Mouse (Mus musculus): ENCODE measurements around the gene Atp6v0e2. TPM values are rescaled to one million over a fixed set of nuclear protein-coding genes. Genes with fewer than 3 reads are reported as not detected.

The Atp6v0e2 gene
- polyA plus RNA-seq, 1 experiment, result 35.5 TPM

- no peak for TF ChIP-seq CTCF (IDR thresholded peaks at IDR 0.05; ENCODE audit: insufficient read depth, low read length)
- no peak for TF ChIP-seq POLR2A (IDR thresholded peaks at IDR 0.05; ENCODE audit: borderline replicate concordance, extremely low read depth, low read depth, low read length)
- no peak overlapping the region for H3K4me3 ChIP-seq (replicated peaks; ENCODE audit: extremely low read depth, low read depth, low read length)
- 81% methylated on average over 6 of the region's 6 CpGs for WGBS
- DNase-seq, result no peak
- peaks cover 2% of the 10 kb centered on the region; the same call in 1 of the 2 replicates for H3K4me1 ChIP-seq (ENCODE audit: control insufficient read depth, insufficient read depth, low read length)
These were observed 10.9 kb downstream of the Atp6v0e2 start for GRCm38 (mm10) chr6:48548314-48548713.

- 70% methylated on average over 4 of the region's 4 CpGs for WGBS
- TF ChIP-seq CTCF (IDR thresholded peaks at IDR 0.05; ENCODE audit: insufficient read depth, low read length), result no peak
- no peak for TF ChIP-seq POLR2A (IDR thresholded peaks at IDR 0.05; ENCODE audit: borderline replicate concordance, extremely low read depth, low read depth, low read length)
- no peak overlapping the region for H3K4me3 ChIP-seq (replicated peaks; ENCODE audit: extremely low read depth, low read depth, low read length)
- DNase-seq, result no peak
- peaks cover 4% of the 10 kb centered on the region; the same call in 1 of the 2 replicates for H3K4me1 ChIP-seq (ENCODE audit: control insufficient read depth, insufficient read depth, low read length)
These were observed 15.5 kb downstream of the Atp6v0e2 start for GRCm38 (mm10) chr6:48552918-48553317.

DNA sequence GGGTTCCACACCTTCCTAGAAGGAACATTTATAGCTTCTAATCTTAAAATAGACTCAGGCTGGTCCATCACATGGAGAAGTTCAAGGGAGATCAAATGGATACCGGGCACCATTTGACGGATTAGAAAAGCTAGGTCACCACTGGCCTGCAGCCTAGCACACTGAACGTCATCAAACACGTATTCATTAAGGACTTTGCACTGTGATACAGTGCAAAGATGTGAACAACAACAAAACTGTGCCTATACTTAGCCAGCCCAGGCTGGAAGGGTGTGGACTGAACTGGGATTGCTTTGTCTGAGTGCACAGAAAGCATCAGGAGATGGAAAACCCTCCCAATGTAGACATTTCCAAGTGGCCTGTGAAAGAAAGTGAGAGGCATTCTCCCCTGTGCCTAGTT is 16.4 kb downstream of the Atp6v0e2 start:
- TF ChIP-seq CTCF (IDR thresholded peaks at IDR 0.05; ENCODE audit: insufficient read depth, low read length) (no peak), POLR2A (IDR thresholded peaks at IDR 0.05; ENCODE audit: borderline replicate concordance, extremely low read depth, low read depth, low read length) (no peak)
- no peak for DNase-seq
- WGBS, result 72% methylated on average over 4 of the region's 4 CpGs
- no peak overlapping the region for H3K4me3 ChIP-seq (replicated peaks; ENCODE audit: extremely low read depth, low read depth, low read length)
- peaks cover 4% of the 10 kb centered on the region; the same call in 1 of the 2 replicates for H3K4me1 ChIP-seq (ENCODE audit: control insufficient read depth, insufficient read depth, low read length)

DNA sequence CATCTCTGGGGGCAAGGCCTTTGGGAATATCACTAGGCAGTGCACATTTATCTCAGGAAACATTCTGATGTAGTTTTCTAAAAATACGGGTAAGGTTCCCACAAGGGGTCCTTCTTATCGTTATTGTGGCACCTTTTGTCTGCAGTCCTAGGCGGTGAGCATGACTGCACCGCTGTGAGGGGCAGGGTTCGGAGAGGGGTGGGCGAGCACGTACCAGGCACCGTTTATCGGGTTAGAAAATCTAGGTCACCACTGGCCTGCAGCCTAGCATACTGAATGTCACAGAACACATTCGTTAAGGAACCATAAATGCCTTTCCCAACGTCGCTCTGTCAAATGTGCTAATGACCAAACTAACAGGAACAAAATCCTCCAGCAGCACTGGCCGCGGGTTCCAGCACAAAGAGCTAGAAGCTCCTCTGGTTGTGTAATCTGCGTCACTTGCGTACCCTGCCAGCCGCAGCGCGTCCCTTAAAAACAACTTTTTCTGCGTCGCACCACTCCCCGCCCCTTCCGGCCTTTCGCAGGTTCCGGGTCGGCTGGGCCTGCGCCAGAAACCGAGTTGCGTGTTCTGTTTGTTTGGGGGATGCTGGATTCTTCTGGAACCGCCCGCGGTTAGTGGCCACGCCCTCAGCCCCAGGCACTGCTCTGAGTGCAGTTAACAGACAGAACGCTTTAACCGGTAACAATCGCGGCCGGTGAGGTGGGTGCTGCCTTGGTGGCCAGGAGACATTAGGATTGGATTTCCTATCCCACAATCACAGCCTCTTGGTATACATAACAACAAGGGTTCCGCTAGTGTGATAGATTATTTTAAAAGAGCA is 17.1 kb downstream of the Atp6v0e2 start, which contains the start of gene Lrrc61:
Lrrc61 (plus strand) TSS at position 517 of the 824 bp plus-strand sequence.
- TF ChIP-seq POLR2A (IDR thresholded peaks at IDR 0.05; ENCODE audit: borderline replicate concordance, extremely low read depth, low read depth, low read length) (peak; percentile 85), CTCF (IDR thresholded peaks at IDR 0.05; ENCODE audit: insufficient read depth, low read length) (no peak)
- 1% methylated on average over 39 of the region's 39 CpGs for WGBS
- H3K4me3 ChIP-seq (replicated peaks; ENCODE audit: extremely low read depth, low read depth, low read length), result peak within 1 kb of the TSS; percentile 64
- peaks cover 4% of the 10 kb centered on the region; the same call in 1 of the 2 replicates for H3K4me1 ChIP-seq (ENCODE audit: control insufficient read depth, insufficient read depth, low read length)
- DNase-seq, result peak; percentile 98

DNA sequence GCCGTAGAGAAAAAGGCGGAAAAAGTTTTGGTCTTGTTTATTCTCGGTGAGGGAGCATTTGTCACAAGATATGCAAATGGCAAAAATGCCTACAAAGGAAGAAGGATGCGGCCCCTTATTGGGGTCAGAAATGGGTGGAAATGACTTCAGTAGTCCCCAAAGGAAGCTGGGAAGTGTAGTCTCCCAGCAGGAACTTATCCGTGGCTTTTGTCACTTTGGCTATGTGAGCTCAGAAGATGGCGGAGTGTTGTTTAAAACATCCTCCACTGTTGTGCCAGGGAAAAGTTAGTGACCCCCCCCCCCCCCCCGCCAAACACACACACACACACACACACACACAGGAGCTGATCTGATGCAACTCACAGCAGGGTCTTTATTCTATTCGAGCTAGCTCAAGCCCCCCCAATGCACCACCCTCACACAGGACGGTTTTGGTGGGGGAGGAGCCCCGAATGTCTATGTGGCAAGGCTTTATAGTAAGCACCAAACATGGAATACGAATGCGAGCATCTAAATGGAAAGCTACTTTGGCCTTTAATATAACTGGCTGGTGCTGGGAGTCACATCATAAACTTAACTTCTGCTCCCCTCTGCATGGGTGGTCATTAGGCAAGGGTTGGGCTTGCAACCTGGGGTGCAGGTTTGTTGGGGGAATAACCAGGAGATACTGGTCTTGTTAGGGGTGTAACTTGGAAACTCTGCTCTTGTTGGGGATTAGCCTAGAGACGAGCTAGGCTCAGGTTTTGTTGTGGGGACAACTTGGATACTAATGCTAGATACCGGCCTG is 17.9 kb downstream of the Atp6v0e2 start:
- TF ChIP-seq CTCF (IDR thresholded peaks at IDR 0.05; ENCODE audit: insufficient read depth, low read length), result no peak
- peak; percentile 34; the same call in 1 of the 2 replicates for TF ChIP-seq POLR2A (IDR thresholded peaks at IDR 0.05; ENCODE audit: borderline replicate concordance, extremely low read depth, low read depth, low read length)
- peak overlapping the region; percentile 61 for H3K4me3 ChIP-seq (replicated peaks; ENCODE audit: extremely low read depth, low read depth, low read length)
- H3K4me1 ChIP-seq (ENCODE audit: control insufficient read depth, insufficient read depth, low read length), result peaks cover 4% of the 10 kb centered on the region; the same call in 1 of the 2 replicates
- no peak for DNase-seq
- WGBS, result 21% methylated on average over 14 of the region's 14 CpGs

- H3K4me3 ChIP-seq (replicated peaks; ENCODE audit: extremely low read depth, low read depth, low read length), result no peak overlapping the region
- no peak for DNase-seq
- TF ChIP-seq POLR2A (IDR thresholded peaks at IDR 0.05; ENCODE audit: borderline replicate concordance, extremely low read depth, low read depth, low read length) (no peak), CTCF (IDR thresholded peaks at IDR 0.05; ENCODE audit: insufficient read depth, low read length) (no peak)
- 89% methylated on average over 3 of the region's 3 CpGs for WGBS
- H3K4me1 ChIP-seq (ENCODE audit: control insufficient read depth, insufficient read depth, low read length), result peaks cover 4% of the 10 kb centered on the region; the same call in 1 of the 2 replicates
These were observed 18.5 kb downstream of the Atp6v0e2 start for GRCm38 (mm10) chr6:48555956-48556355.

GRCm38 (mm10) chr6:48565693-48566310 is 28.4 kb downstream of the Atp6v0e2 start:
- no peak overlapping the region for H3K4me3 ChIP-seq (replicated peaks; ENCODE audit: extremely low read depth, low read depth, low read length)
- H3K4me1 ChIP-seq (ENCODE audit: control insufficient read depth, insufficient read depth, low read length), result peaks cover 2% of the 10 kb centered on the region; the same call in 1 of the 2 replicates
- WGBS, result 78% methylated on average over 4 of the region's 4 CpGs
- TF ChIP-seq CTCF (IDR thresholded peaks at IDR 0.05; ENCODE audit: insufficient read depth, low read length) (no peak), POLR2A (IDR thresholded peaks at IDR 0.05; ENCODE audit: borderline replicate concordance, extremely low read depth, low read depth, low read length) (no peak)
- DNase-seq, result no peak

- Histone ChIP-seq H3K4me1 (ENCODE audit: control insufficient read depth, insufficient read depth, low read length) (peaks cover 2% of the 10 kb centered on the region; the same call in 1 of the 2 replicates), H3K4me3 (replicated peaks; ENCODE audit: extremely low read depth, low read depth, low read length) (no peak overlapping the region)
- no peak for DNase-seq
- WGBS, result 19% methylated on average over 5 of the region's 5 CpGs
- TF ChIP-seq POLR2A (IDR thresholded peaks at IDR 0.05; ENCODE audit: borderline replicate concordance, extremely low read depth, low read depth, low read length) (no peak), CTCF (IDR thresholded peaks at IDR 0.05; ENCODE audit: insufficient read depth, low read length) (no peak)
These were observed 28.9 kb downstream of the Atp6v0e2 start for GRCm38 (mm10) chr6:48566312-48566711.
